In genomic region chr9:48735466-48736312, GRCm38 (mm10) we compare ENCODE assay signal across 11 mouse cellular contexts.
DNase-seq lines count a peak whose midpoint lies in the region; ATAC-seq lines count a peak whose summit lies in the region.
"Had no signal": no experiment of that assay in that cellular context is flagged by ENCODE, and none has a peak within 500 bp of the region (broad histone marks: within the 10 kb centered on the region; RNA-seq: fewer than 3 reads in every experiment).

No protein-coding gene starts in this region.

- DNase-seq in heart, postnatal 25 days (ENCODE audit: low spot score), result no peak
- no peak for DNase-seq in neural tube, embryonic 10.5 days (ENCODE audit: extremely low spot score, low spot score)
- DNase-seq in layer of hippocampus, postnatal 25 days (ENCODE audit: extremely low spot score in 1 of 2, low spot score in 1 of 2), result no peak
- DNase-seq in layer of hippocampus, postnatal 10 days (ENCODE audit: low spot score in 2 of 2), result no peak
- DNase-seq: kidney, postnatal 4 days; thymus, postnatal 36 days had no signal

- H3K36me3 ChIP-seq in heart, embryonic 15.5 days, result no peaks in the 10 kb centered on the region
- no peaks in the 10 kb centered on the region for H3K36me3 ChIP-seq in neural tube, embryonic 13.5 days
- no peaks in the 10 kb centered on the region for H3K36me3 ChIP-seq in hindbrain, embryonic 15.5 days
- H3K36me3 ChIP-seq in stomach, embryonic 15.5 days, result no peaks in the 10 kb centered on the region
- H3K36me3 ChIP-seq: limb, embryonic 13.5 days had no signal

- H3K27me3 ChIP-seq in heart, embryonic 15.5 days, result no peaks in the 10 kb centered on the region
- peaks cover 5% of the 10 kb centered on the region; the same call in 1 of the 2 replicates for H3K27me3 ChIP-seq in neural tube, embryonic 13.5 days
- H3K27me3 ChIP-seq in hindbrain, embryonic 15.5 days, result no peaks in the 10 kb centered on the region
- 0 out of 2 replicates have a peak, but pooled peaks cover 10% of the 10 kb centered on the region for H3K27me3 ChIP-seq in stomach, embryonic 15.5 days (replicated peaks)

- ATAC-seq in heart, embryonic 15.5 days (replicated peaks; ENCODE audit: insufficient number of reproducible peaks, insufficient read depth, low FRiP score, low read depth), result no peak
- no peak for ATAC-seq in neural tube, embryonic 13.5 days (ENCODE audit: low read depth)
- no peak for ATAC-seq in hindbrain, embryonic 15.5 days (ENCODE audit: low FRiP score, low read depth)
- ATAC-seq in stomach, embryonic 15.5 days (ENCODE audit: insufficient read depth, low FRiP score, low read depth), result no peak

- H3K27ac ChIP-seq in heart, embryonic 15.5 days, result 0 out of 2 replicates have a peak overlapping the region, but pooled peaks have one; percentile 9
- H3K27ac ChIP-seq in neural tube, embryonic 13.5 days (replicated peaks), result peak overlapping the region; percentile 84
- H3K27ac ChIP-seq in hindbrain, embryonic 15.5 days (replicated peaks), result peak overlapping the region; percentile 74
- H3K27ac ChIP-seq in stomach, embryonic 15.5 days, result peak overlapping the region; percentile 12; the same call in 1 of the 2 replicates
- H3K27ac ChIP-seq: limb, embryonic 13.5 days had no signal

- H3K4me2 ChIP-seq in heart, embryonic 15.5 days, result no peak overlapping the region
- H3K4me2 ChIP-seq in neural tube, embryonic 13.5 days, result no peak overlapping the region; the same call in 1 of the 2 replicates
- H3K4me2 ChIP-seq in hindbrain, embryonic 15.5 days, result no peak overlapping the region
- H3K4me2 ChIP-seq in stomach, embryonic 15.5 days, result no peak overlapping the region

- peaks cover 71% of the 10 kb centered on the region for H3K4me1 ChIP-seq in heart, embryonic 15.5 days (replicated peaks)
- peaks cover 98% of the 10 kb centered on the region for H3K4me1 ChIP-seq in neural tube, embryonic 13.5 days (replicated peaks)
- H3K4me1 ChIP-seq in hindbrain, embryonic 15.5 days (replicated peaks), result peaks cover 86% of the 10 kb centered on the region
- H3K4me1 ChIP-seq in stomach, embryonic 15.5 days, result peaks cover 46% of the 10 kb centered on the region

- no peak overlapping the region for H3K4me3 ChIP-seq in heart, embryonic 15.5 days
- no peak overlapping the region for H3K4me3 ChIP-seq in neural tube, embryonic 13.5 days
- H3K4me3 ChIP-seq in hindbrain, embryonic 15.5 days, result no peak overlapping the region
- H3K4me3 ChIP-seq in stomach, embryonic 15.5 days (replicated peaks), result no peak overlapping the region
- H3K4me3 ChIP-seq: limb, embryonic 13.5 days had no signal

- WGBS in heart, embryonic 15.5 days, result 62% methylated on average over 12 of the region's 12 CpGs
- WGBS in neural tube, embryonic 13.5 days, result 53% methylated on average over 12 of the region's 12 CpGs
- 36% methylated on average over 12 of the region's 12 CpGs for WGBS in hindbrain, embryonic 15.5 days
- WGBS in stomach, embryonic 15.5 days, result 41% methylated on average over 12 of the region's 12 CpGs

- H3K9me3 ChIP-seq in heart, embryonic 15.5 days (replicated peaks), result no peaks in the 10 kb centered on the region
- no peaks in the 10 kb centered on the region for H3K9me3 ChIP-seq in neural tube, embryonic 13.5 days
- no peaks in the 10 kb centered on the region for H3K9me3 ChIP-seq in hindbrain, embryonic 15.5 days
- H3K9me3 ChIP-seq in stomach, embryonic 15.5 days, result no peaks in the 10 kb centered on the region
- H3K9me3 ChIP-seq: limb, embryonic 13.5 days had no signal

- no peak overlapping the region for H3K9ac ChIP-seq in heart, embryonic 15.5 days
- 0 out of 2 replicates have a peak overlapping the region, but pooled peaks have one; percentile 9 for H3K9ac ChIP-seq in neural tube, embryonic 13.5 days
- no peak overlapping the region for H3K9ac ChIP-seq in hindbrain, embryonic 15.5 days
- H3K9ac ChIP-seq in stomach, embryonic 15.5 days, result no peak overlapping the region
- H3K9ac ChIP-seq: limb, embryonic 13.5 days had no signal

- intact Hi-C loops in heart, postnatal 25 days (cut with DNase I), result loop anchor here (2.0 kb wide), 2 partner anchors 29 to 51 kb away; no protein-coding TSS in a partner anchor

Comparison
In these comparisons a context has a peak if more than half of its experiments do, and no peak if none do; other contexts are left out.
1. H3K27ac ChIP-seq: peak in every context shown above with its lines; median percentile 84 in neural tube, embryonic 13.5 days; 74 in hindbrain, embryonic 15.5 days; 12 in stomach, embryonic 15.5 days; 9 in heart, embryonic 15.5 days.